Mouse (Mus musculus) midbrain, postnatal 0 days (tissue): Measurements from ENCODE around the gene Mafk. TPM values are rescaled to one million over a fixed set of nuclear protein-coding genes. Genes with fewer than 3 reads are reported as not detected.

Experiments
- ATAC-seq: fragments of 200-750 bp; cut with Nextera tagmentation; 2 replicates; pipeline ENCODE4 v1.8.0; 2017; ENCODE audit warnings: moderate number of reproducible peaks, mild to moderate bottlenecking, moderate TSS enrichment, moderate library complexity; ENCODE audit not compliant: low FRiP score
- DNase-seq: peaks from one replicate; pipeline ENCODE4 v3.0.0-alpha.2; 2015; ENCODE audit warnings: low spot score
- H3K27ac ChIP-seq: fragments of 300-500 bp; sonication (generic); 2 replicates; pipeline ENCODE4 v1.5.1; 2014; ENCODE audit warnings: low read depth, mild to moderate bottlenecking, low read length, mixed read lengths
- H3K27me3 ChIP-seq: fragments of 300-500 bp; sonication (generic); 2 replicates; pipeline ENCODE4 v1.6.1; 2014; ENCODE audit warnings: low read length, control low read depth, mixed read lengths; ENCODE audit not compliant: insufficient read depth
- H3K36me3 ChIP-seq: fragments of 300-500 bp; sonication (generic); 2 replicates; pipeline ENCODE4 v1.6.1; 2014; ENCODE audit warnings: low read length, control low read depth, mixed read lengths; ENCODE audit not compliant: insufficient read depth
- H3K4me1 ChIP-seq: fragments of 300-500 bp; sonication (generic); 2 replicates; pipeline ENCODE4 v1.6.1; 2014; ENCODE audit warnings: mild to moderate bottlenecking, control low read depth, antibody characterized with exemption, low read length, mixed read lengths; ENCODE audit not compliant: insufficient read depth
- H3K4me2 ChIP-seq: fragments of 300-500 bp; sonication (generic); 2 replicates; pipeline ENCODE4 v1.6.1; 2014; ENCODE audit warnings: low read depth, mild to moderate bottlenecking, low read length, mixed read lengths; ENCODE audit not compliant: poor library complexity, severe bottlenecking
- H3K4me3 ChIP-seq: fragments of 300-500 bp; sonication (generic); 2 replicates; pipeline ENCODE4 v1.5.1; 2014; ENCODE audit warnings: low read depth, mild to moderate bottlenecking, low read length, moderate library complexity
- H3K9ac ChIP-seq: fragments of 300-500 bp; sonication (generic); replicated peaks from 2 replicates; pipeline ENCODE4 v1.6.1; 2014; ENCODE audit warnings: mild to moderate bottlenecking, low read length, moderate library complexity, mixed read lengths; ENCODE audit not compliant: poor library complexity, severe bottlenecking
- H3K9me3 ChIP-seq: fragments of 300-500 bp; sonication (generic); 2 replicates; pipeline ENCODE4 v1.6.1; 2016; ENCODE audit warnings: low read length, control low read depth
- CTCF ChIP-seq: IDR thresholded peaks from 2 replicates; pipeline ENCODE4 v1.5.1; 2016; ENCODE audit warnings: antibody characterized with exemption, mild to moderate bottlenecking
- WGBS: fragments of 180-500 bp; shearing (Covaris S2); extraction: QIAGEN DNeasy Blood & Tissue Kit; methylation state at CpG from one replicate; pipeline ENCODE4 v1.1.7; 2014; 5-methylcytosine and 5-hydroxymethylcytosine counted together
- polyA plus RNA-seq: library from polyadenylated mRNA; unstranded; fragments of >200 nt; fragmentation: Nextera tagmentation; extraction: Ambion mirVana; gene quantifications from 2 replicates; pipeline ENCODE4 v1.2.1, GENCODE M21; 2015
- total RNA-seq: library from RNA; depleted of rRNA; stranded (reverse); fragments of >200 nt; gene quantifications from 2 replicates; pipeline ENCODE4 v1.2.3, GENCODE M21; 2014

Gene Mafk
- total and polyA plus RNA-seq, 2 experiments from 2014 or later, result 8.7 to 17.8 TPM

DNA sequence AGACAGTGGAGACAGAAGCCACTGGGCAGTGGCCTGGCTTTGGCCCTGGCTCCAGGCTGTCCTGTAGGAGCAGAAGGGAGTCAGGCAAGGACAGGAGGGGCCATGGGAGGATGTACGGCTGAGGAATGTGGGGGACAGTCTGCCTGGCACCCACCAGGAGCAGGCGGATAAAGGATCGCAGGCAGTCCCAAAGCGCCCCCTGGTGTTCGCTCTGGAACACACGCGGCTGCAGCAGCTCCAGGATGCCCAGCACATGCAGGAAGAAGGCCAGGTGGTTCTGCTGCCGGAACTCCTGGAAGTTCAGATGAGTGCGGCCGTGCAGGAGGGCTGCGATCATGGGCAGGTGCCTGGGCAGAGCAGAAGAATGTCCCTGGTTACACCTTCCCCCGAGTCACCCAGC is 36.6 kb upstream of the Mafk start:
- DNase-seq (peak; percentile 61), ATAC-seq (no peak)
- Histone ChIP-seq H3K4me1 (no peaks in the 10 kb centered on the region), H3K27me3 (no peaks in the 10 kb centered on the region), H3K27ac (no peak overlapping the region), H3K9ac (no peak overlapping the region), H3K4me2 (no peak overlapping the region), H3K4me3 (no peak overlapping the region), H3K36me3 (peaks cover 90% of the 10 kb centered on the region), H3K9me3 (no peaks in the 10 kb centered on the region)
- peak; percentile 79 for TF ChIP-seq CTCF
- WGBS, result 35% methylated on average over 12 of the region's 12 CpGs

DNA sequence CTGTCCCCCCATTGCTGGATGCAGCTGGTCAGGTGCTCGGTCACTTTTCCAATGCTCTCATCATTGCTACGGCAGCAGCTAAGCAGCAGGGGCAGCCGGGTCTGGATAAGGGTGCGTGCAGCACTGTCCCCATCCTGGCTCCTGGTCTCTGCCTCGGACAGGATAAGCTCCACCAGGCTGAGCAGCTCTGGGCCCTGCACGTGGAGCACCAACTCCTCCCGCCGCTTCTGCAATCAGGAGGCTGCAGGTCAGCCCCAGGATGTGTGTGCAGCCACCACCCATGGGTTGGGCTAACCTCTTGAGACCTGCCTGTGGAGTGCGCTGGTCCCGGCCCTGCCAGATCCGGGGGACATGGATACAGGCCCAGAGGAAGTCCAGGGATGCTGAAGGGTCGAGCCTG is 35.2 kb upstream of the Mafk start:
- TF ChIP-seq CTCF, result no peak
- Histone ChIP-seq H3K4me2 (no peak overlapping the region), H3K27me3 (no peaks in the 10 kb centered on the region), H3K4me1 (no peaks in the 10 kb centered on the region), H3K9ac (no peak overlapping the region), H3K9me3 (no peaks in the 10 kb centered on the region), H3K27ac (no peak overlapping the region), H3K36me3 (peaks cover 94% of the 10 kb centered on the region), H3K4me3 (no peak overlapping the region)
- WGBS, result 90% methylated on average over 12 of the region's 12 CpGs
- no peak for ATAC-seq
- DNase-seq, result no peak

GRCm38 (mm10) chr5:139756586-139756985 is 34.7 kb upstream of the Mafk start:
- Histone ChIP-seq H3K4me3 (no peak overlapping the region), H3K36me3 (peaks cover 94% of the 10 kb centered on the region), H3K4me1 (no peaks in the 10 kb centered on the region), H3K27ac (no peak overlapping the region), H3K9ac (no peak overlapping the region), H3K27me3 (no peaks in the 10 kb centered on the region), H3K9me3 (no peaks in the 10 kb centered on the region), H3K4me2 (no peak overlapping the region)
- TF ChIP-seq CTCF, result no peak
- 95% methylated on average over 2 of the region's 2 CpGs for WGBS
- ATAC-seq (no peak), DNase-seq (no peak)

DNA sequence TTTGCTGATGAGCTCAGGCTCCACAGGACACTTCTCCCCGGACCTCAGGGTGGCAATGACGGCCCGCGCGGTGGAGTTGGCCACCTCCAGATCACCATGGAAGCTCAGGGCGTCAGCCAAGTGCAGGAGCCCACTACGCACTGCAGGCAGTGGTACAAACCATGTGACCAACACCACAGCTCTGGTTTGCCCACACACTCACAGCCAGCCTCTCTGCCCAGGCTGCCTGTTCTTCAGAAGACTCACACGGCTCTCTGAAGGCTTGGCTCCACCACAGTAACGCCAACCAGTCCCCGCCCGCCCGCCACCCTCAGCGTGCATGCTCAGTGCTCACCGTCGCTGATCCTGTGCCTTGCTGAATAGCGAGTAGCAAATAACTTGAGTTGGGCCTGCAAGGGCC is 33.2 kb upstream of the Mafk start:
- H3K9me3 ChIP-seq, result no peaks in the 10 kb centered on the region
- no peak overlapping the region for H3K4me2 ChIP-seq
- H3K27ac ChIP-seq, result no peak overlapping the region
- 88% methylated on average over 16 of the region's 16 CpGs for WGBS
- H3K4me1 ChIP-seq, result no peaks in the 10 kb centered on the region
- no peak for TF ChIP-seq CTCF
- DNase-seq, result no peak
- H3K9ac ChIP-seq, result no peak overlapping the region
- H3K27me3 ChIP-seq, result no peaks in the 10 kb centered on the region
- no peak for ATAC-seq
- H3K4me3 ChIP-seq, result no peak overlapping the region
- H3K36me3 ChIP-seq, result peaks cover 94% of the 10 kb centered on the region

DNA sequence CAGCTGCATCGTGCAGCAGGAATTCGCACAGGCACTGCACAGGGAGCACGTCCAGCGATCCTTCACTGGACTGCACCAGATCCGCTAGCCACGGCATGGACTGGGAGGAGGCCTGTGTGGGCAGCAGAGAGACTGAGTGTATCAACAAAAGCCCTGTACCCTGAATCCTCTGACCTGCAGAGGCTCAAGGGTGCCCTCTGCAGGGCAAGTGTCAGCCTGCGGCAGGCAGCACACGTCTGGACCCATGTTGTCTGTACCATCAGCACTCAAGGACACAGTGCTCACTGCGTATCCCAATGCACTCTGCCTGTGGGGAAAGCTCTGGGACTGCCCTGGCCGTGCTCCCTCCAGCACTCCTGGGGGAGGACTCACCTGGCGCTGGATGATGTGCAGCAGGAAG is 27.0 kb upstream of the Mafk start:
- Histone ChIP-seq H3K4me2 (no peak overlapping the region), H3K27me3 (no peaks in the 10 kb centered on the region), H3K9me3 (no peaks in the 10 kb centered on the region), H3K4me1 (no peaks in the 10 kb centered on the region), H3K27ac (no peak overlapping the region), H3K9ac (no peak overlapping the region), H3K4me3 (no peak overlapping the region), H3K36me3 (peaks cover 92% of the 10 kb centered on the region)
- DNase-seq, result no peak
- 68% methylated on average over 11 of the region's 11 CpGs for WGBS
- no peak for ATAC-seq
- TF ChIP-seq CTCF, result peak; percentile 66

- ATAC-seq, result no peak
These were observed 23.1 kb upstream of the Mafk start for GRCm38 (mm10) chr5:139768216-139768615.

More at GRCm38 (mm10) chr5:139768216-139768615, 23.1 kb upstream of the Mafk start:
- 90% methylated on average over 8 of the region's 8 CpGs for WGBS
- TF ChIP-seq CTCF, result no peak
- no peaks in the 10 kb centered on the region for H3K4me1 ChIP-seq
- no peaks in the 10 kb centered on the region for H3K27me3 ChIP-seq
- H3K27ac ChIP-seq, result no peak overlapping the region
- H3K4me2 ChIP-seq, result no peak overlapping the region
- H3K36me3 ChIP-seq, result peaks cover 87% of the 10 kb centered on the region
- DNase-seq, result no peak
- no peak overlapping the region for H3K4me3 ChIP-seq
- no peak overlapping the region for H3K9ac ChIP-seq
- H3K9me3 ChIP-seq, result no peaks in the 10 kb centered on the region
